ENCODE assay signal across 14 mouse cellular contexts in genomic region chr15:33992383-33992782, GRCm38 (mm10).
DNase-seq lines count a peak whose midpoint lies in the region; TF ChIP-seq lines count a peak whose summit lies in the region.
"Had no signal": no experiment of that assay in that cellular context is flagged by ENCODE, and none has a peak within 500 bp of the region (broad histone marks: within the 10 kb centered on the region; RNA-seq: fewer than 3 reads in every experiment).

No protein-coding gene starts in this region.

- no peaks in the 10 kb centered on the region for H3K4me1 ChIP-seq in cerebellum, adult 2 months (ENCODE audit: control insufficient read depth, insufficient read depth, low read length)
- H3K4me1 ChIP-seq: forebrain, embryonic 12.5 days; heart, embryonic 10.5 days; neural tube, embryonic 13.5 days had no signal

- peak; percentile 11 to 64 for DNase-seq in left cerebral cortex, postnatal 25 days (ENCODE audit: low spot score in 2 of 2)
- DNase-seq in left cerebral cortex, adult 11 months (ENCODE audit: low spot score): no peak
- peak; percentile 13 to 49 for DNase-seq in cerebellum, adult 2 months
- peak; percentile 12 to 26 for DNase-seq in cerebellum, postnatal 25 days
- DNase-seq in right cerebral cortex, postnatal 14 days: peak; percentile 5
- DNase-seq in layer of hippocampus, postnatal 10 days (ENCODE audit: low spot score in 2 of 2): no peak
- no peak for DNase-seq in thymus, postnatal 0 days (ENCODE audit: low spot score)
- DNase-seq: gastrocnemius, postnatal 10 days; liver had no signal

- no peak overlapping the region for H3K4me3 ChIP-seq in cerebellum, adult 2 months (replicated peaks; ENCODE audit: insufficient read depth, low read depth, low read length)
- H3K4me3 ChIP-seq: forebrain, embryonic 12.5 days; heart, embryonic 10.5 days; neural tube, embryonic 13.5 days had no signal

- TF ChIP-seq CTCF in cerebellum, adult 2 months (IDR thresholded peaks at IDR 0.05; ENCODE audit: borderline replicate concordance, insufficient read depth, low read depth, low read length): no peak

- H3K27me3 ChIP-seq in cerebellum, adult 2 months (ENCODE audit: control insufficient read depth, insufficient read depth, low read length): no peaks in the 10 kb centered on the region
- H3K27me3 ChIP-seq: forebrain, embryonic 12.5 days; neural tube, embryonic 13.5 days had no signal

- intact Hi-C loops in left cerebral cortex, postnatal 25 days (cut with DNase I): no loop called here

- WGBS in cerebellum, adult 2 months: 26% methylated on average over 4 of the region's 4 CpGs

- no peak for TF ChIP-seq POLR2A in cerebellum, adult 2 months (IDR thresholded peaks at IDR 0.05; ENCODE audit: borderline replicate concordance, insufficient read depth, low read length)

- H3K27ac ChIP-seq in cerebellum, adult 2 months (ENCODE audit: insufficient read depth, low read length): no peak overlapping the region
- H3K27ac ChIP-seq: forebrain, embryonic 12.5 days; heart, embryonic 10.5 days; kidney, postnatal 0 days; macrophage; neural tube, embryonic 13.5 days had no signal

Comparison
In these comparisons a context has a peak if more than half of its experiments do, and no peak if none do; other contexts are left out.
1. DNase-seq: peak in left cerebral cortex, postnatal 25 days (2 of 2), cerebellum, adult 2 months (2 of 2), cerebellum, postnatal 25 days (2 of 2) and right cerebral cortex, postnatal 14 days (single experiment); none in left cerebral cortex, adult 11 months (single experiment), layer of hippocampus, postnatal 10 days (0 of 2) and thymus, postnatal 0 days (single experiment).